Mouse (Mus musculus): ENCODE results near the gene Glra3. TPM values are rescaled to one million over a fixed set of nuclear protein-coding genes. Genes with fewer than 3 reads are reported as not detected.

The Glra3 gene
- polyA plus RNA-seq, 1 experiment from 2014 or later: not detected

DNA sequence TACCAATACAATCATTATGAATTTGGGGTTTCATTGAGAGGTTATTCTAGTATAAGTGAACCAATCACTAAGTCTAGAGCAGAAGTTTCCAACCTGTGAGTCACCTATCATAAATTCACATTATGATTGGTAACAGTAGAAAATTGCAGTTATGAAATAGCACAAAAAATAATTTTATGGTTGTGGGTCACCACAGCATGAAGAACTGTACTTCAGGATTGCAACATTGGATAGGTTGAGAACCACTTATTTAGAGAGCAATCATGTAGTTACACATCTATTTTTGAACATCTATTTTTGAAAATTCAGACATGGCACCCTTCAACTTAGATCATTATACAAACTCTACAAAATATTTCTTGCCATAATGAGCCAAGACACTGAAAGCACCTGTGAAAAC is 143.4 kb downstream of the Glra3 start:
- Histone ChIP-seq H3K9me3 (ENCODE audit: control insufficient read depth, low read length) (no peaks in the 10 kb centered on the region), H3K4me3 (ENCODE audit: low read depth, low read length) (no peak overlapping the region), H3K27ac (replicated peaks; ENCODE audit: low read depth, low read length) (no peak overlapping the region), H3K4me1 (ENCODE audit: control insufficient read depth, insufficient read depth, low read length) (no peaks in the 10 kb centered on the region), H3K9ac (ENCODE audit: low read length) (no peak overlapping the region), H3K27me3 (ENCODE audit: control insufficient read depth, insufficient read depth, low read length) (no peaks in the 10 kb centered on the region), H3K36me3 (ENCODE audit: control insufficient read depth, insufficient read depth, low read length) (no peaks in the 10 kb centered on the region), H3K4me2 (ENCODE audit: low read depth, severe bottlenecking) (no peak overlapping the region)
- DNase-seq (ENCODE audit: low spot score) (no peak), ATAC-seq (ENCODE audit: insufficient number of reproducible peaks, low FRiP score, low TSS enrichment, low read depth) (no peak)

DNA sequence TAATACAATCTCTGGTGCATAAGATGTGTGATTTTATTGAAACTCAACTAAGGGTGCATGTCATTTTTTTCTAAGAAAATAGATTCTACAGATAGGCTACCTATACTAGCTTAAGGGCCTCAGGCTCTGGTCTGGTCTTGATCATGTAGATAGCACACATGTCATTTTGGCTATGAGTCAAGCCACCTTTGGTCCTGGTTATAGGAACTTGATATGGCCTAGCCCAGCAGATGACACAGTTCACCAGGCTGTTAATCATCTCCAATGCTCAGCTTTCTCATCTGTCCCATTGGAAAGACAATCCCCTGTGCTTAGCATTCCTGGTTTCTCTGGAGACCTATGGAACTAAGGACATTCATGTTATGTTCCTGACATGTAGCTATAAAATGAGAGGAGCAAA is 154.1 kb downstream of the Glra3 start:
- Histone ChIP-seq H3K27ac (replicated peaks; ENCODE audit: low read depth, low read length) (no peak overlapping the region), H3K9ac (ENCODE audit: low read length) (no peak overlapping the region), H3K9me3 (ENCODE audit: control insufficient read depth, low read length) (no peaks in the 10 kb centered on the region), H3K4me2 (ENCODE audit: low read depth, severe bottlenecking) (no peak overlapping the region), H3K36me3 (ENCODE audit: control insufficient read depth, insufficient read depth, low read length) (no peaks in the 10 kb centered on the region), H3K4me3 (ENCODE audit: low read depth, low read length) (no peak overlapping the region), H3K4me1 (ENCODE audit: control insufficient read depth, insufficient read depth, low read length) (no peaks in the 10 kb centered on the region), H3K27me3 (ENCODE audit: control insufficient read depth, insufficient read depth, low read length) (no peaks in the 10 kb centered on the region)
- DNase-seq (ENCODE audit: low spot score): no peak
- no peak for ATAC-seq (ENCODE audit: insufficient number of reproducible peaks, low FRiP score, low TSS enrichment, low read depth)

GRCm38 (mm10) chr8:56110296-56110695 is 170.0 kb downstream of the Glra3 start:
- Histone ChIP-seq H3K9me3 (ENCODE audit: control insufficient read depth, low read length) (no peaks in the 10 kb centered on the region), H3K4me3 (ENCODE audit: low read depth, low read length) (no peak overlapping the region), H3K4me1 (ENCODE audit: control insufficient read depth, insufficient read depth, low read length) (no peaks in the 10 kb centered on the region), H3K4me2 (ENCODE audit: low read depth, severe bottlenecking) (no peak overlapping the region), H3K36me3 (ENCODE audit: control insufficient read depth, insufficient read depth, low read length) (no peaks in the 10 kb centered on the region), H3K9ac (ENCODE audit: low read length) (no peak overlapping the region), H3K27ac (replicated peaks; ENCODE audit: low read depth, low read length) (no peak overlapping the region), H3K27me3 (ENCODE audit: control insufficient read depth, insufficient read depth, low read length) (no peaks in the 10 kb centered on the region)
- ATAC-seq (ENCODE audit: insufficient number of reproducible peaks, low FRiP score, low TSS enrichment, low read depth) (no peak), DNase-seq (ENCODE audit: low spot score) (no peak)
- WGBS: 80% methylated on average over 6 of the region's 6 CpGs

- Histone ChIP-seq H3K27ac (replicated peaks; ENCODE audit: low read depth, low read length) (no peak overlapping the region), H3K4me1 (ENCODE audit: control insufficient read depth, insufficient read depth, low read length) (no peaks in the 10 kb centered on the region), H3K9me3 (ENCODE audit: control insufficient read depth, low read length) (no peaks in the 10 kb centered on the region), H3K4me3 (ENCODE audit: low read depth, low read length) (no peak overlapping the region), H3K27me3 (ENCODE audit: control insufficient read depth, insufficient read depth, low read length) (no peaks in the 10 kb centered on the region), H3K36me3 (ENCODE audit: control insufficient read depth, insufficient read depth, low read length) (no peaks in the 10 kb centered on the region), H3K9ac (ENCODE audit: low read length) (no peak overlapping the region), H3K4me2 (ENCODE audit: low read depth, severe bottlenecking) (no peak overlapping the region)
- no peak for DNase-seq (ENCODE audit: low spot score)
- no peak for ATAC-seq (ENCODE audit: insufficient number of reproducible peaks, low FRiP score, low TSS enrichment, low read depth)
- WGBS: 85% methylated on average over 2 of the region's 2 CpGs
Observed at GRCm38 (mm10) chr8:56129357-56129756, 189.1 kb downstream of the Glra3 start.

- DNase-seq (ENCODE audit: low spot score): no peak
- WGBS: 81% methylated on average over 1 of the region's 1 CpGs
- H3K4me3 ChIP-seq (ENCODE audit: low read depth, low read length): no peak overlapping the region
Observed at GRCm38 (mm10) chr8:56150697-56151096, 210.4 kb downstream of the Glra3 start.

DNA sequence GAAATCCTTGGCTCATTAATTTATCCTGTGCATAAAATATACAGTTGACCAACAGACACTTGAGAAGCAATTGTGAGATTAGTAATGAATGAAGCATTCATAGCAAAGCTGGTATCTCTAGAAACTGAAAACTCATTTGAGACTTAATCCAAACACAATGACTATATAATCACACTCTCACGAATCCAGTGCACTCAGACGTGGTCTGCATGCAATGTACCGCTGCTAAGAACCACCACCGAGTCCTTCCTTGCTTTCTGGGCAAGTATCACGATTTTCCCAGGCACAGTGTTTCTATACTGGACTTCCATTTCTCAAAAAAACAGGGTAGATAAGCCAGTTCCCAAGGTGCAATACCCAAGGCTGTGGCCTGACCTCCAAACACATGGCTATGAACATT is 211.3 kb downstream of the Glra3 start:
- no peak for ATAC-seq (ENCODE audit: insufficient number of reproducible peaks, low FRiP score, low TSS enrichment, low read depth)
- Histone ChIP-seq H3K4me3 (ENCODE audit: low read depth, low read length) (no peak overlapping the region), H3K9ac (ENCODE audit: low read length) (no peak overlapping the region)

More at GRCm38 (mm10) chr8:56150697-56151096, 210.4 kb downstream of the Glra3 start:
- Histone ChIP-seq H3K9ac (ENCODE audit: low read length) (no peak overlapping the region), H3K36me3 (ENCODE audit: control insufficient read depth, insufficient read depth, low read length) (no peaks in the 10 kb centered on the region), H3K4me1 (ENCODE audit: control insufficient read depth, insufficient read depth, low read length) (no peaks in the 10 kb centered on the region), H3K9me3 (ENCODE audit: control insufficient read depth, low read length) (no peaks in the 10 kb centered on the region), H3K4me2 (ENCODE audit: low read depth, severe bottlenecking) (no peak overlapping the region), H3K27me3 (ENCODE audit: control insufficient read depth, insufficient read depth, low read length) (no peaks in the 10 kb centered on the region), H3K27ac (replicated peaks; ENCODE audit: low read depth, low read length) (no peak overlapping the region)
- no peak for ATAC-seq (ENCODE audit: insufficient number of reproducible peaks, low FRiP score, low TSS enrichment, low read depth)

GRCm38 (mm10) chr8:56158966-56159365 is 218.7 kb downstream of the Glra3 start:
- Histone ChIP-seq H3K9me3 (ENCODE audit: control insufficient read depth, low read length) (no peaks in the 10 kb centered on the region), H3K4me3 (ENCODE audit: low read depth, low read length) (no peak overlapping the region), H3K9ac (ENCODE audit: low read length) (no peak overlapping the region), H3K36me3 (ENCODE audit: control insufficient read depth, insufficient read depth, low read length) (no peaks in the 10 kb centered on the region), H3K4me1 (ENCODE audit: control insufficient read depth, insufficient read depth, low read length) (no peaks in the 10 kb centered on the region), H3K27ac (replicated peaks; ENCODE audit: low read depth, low read length) (no peak overlapping the region), H3K4me2 (ENCODE audit: low read depth, severe bottlenecking) (no peak overlapping the region), H3K27me3 (ENCODE audit: control insufficient read depth, insufficient read depth, low read length) (no peaks in the 10 kb centered on the region)
- WGBS: 43% methylated on average over 2 of the region's 2 CpGs
- ATAC-seq (ENCODE audit: insufficient number of reproducible peaks, low FRiP score, low TSS enrichment, low read depth) (no peak), DNase-seq (ENCODE audit: low spot score) (no peak)

More for the DNA sequence above, 211.3 kb downstream of the Glra3 start:
- WGBS: 87% methylated on average over 5 of the region's 5 CpGs
- no peak overlapping the region for H3K4me2 ChIP-seq (ENCODE audit: low read depth, severe bottlenecking)
- no peaks in the 10 kb centered on the region for H3K36me3 ChIP-seq (ENCODE audit: control insufficient read depth, insufficient read depth, low read length)
- DNase-seq (ENCODE audit: low spot score): no peak
- H3K4me1 ChIP-seq (ENCODE audit: control insufficient read depth, insufficient read depth, low read length): no peaks in the 10 kb centered on the region
- H3K27me3 ChIP-seq (ENCODE audit: control insufficient read depth, insufficient read depth, low read length): no peaks in the 10 kb centered on the region
- no peaks in the 10 kb centered on the region for H3K9me3 ChIP-seq (ENCODE audit: control insufficient read depth, low read length)
- no peak overlapping the region for H3K27ac ChIP-seq (replicated peaks; ENCODE audit: low read depth, low read length)

Other genes starting within 250 kb of the Glra3 start
- not detected in 2 replicates for gene Adam29, start 33.5 kb upstream of the Glra3 start, polyA plus RNA-seq (2014; fragmentation: Nextera tagmentation; extraction: Ambion mirVana)